Mouse (Mus musculus): Measurements from ENCODE around the gene Pdss1. TPM values are rescaled to one million over a fixed set of nuclear protein-coding genes. Genes with fewer than 3 reads are reported as not detected.
"Not testable (repeated sequence)": the region's sequence is repeated elsewhere in the genome, so short reads cannot be mapped to it uniquely, and the experiment has no call there.

Pdss1 gene
- 18.0 and 19.7 TPM in 2 replicates for polyA plus RNA-seq (2015; fragmentation: Nextera tagmentation; extraction: Ambion mirVana)

DNA sequence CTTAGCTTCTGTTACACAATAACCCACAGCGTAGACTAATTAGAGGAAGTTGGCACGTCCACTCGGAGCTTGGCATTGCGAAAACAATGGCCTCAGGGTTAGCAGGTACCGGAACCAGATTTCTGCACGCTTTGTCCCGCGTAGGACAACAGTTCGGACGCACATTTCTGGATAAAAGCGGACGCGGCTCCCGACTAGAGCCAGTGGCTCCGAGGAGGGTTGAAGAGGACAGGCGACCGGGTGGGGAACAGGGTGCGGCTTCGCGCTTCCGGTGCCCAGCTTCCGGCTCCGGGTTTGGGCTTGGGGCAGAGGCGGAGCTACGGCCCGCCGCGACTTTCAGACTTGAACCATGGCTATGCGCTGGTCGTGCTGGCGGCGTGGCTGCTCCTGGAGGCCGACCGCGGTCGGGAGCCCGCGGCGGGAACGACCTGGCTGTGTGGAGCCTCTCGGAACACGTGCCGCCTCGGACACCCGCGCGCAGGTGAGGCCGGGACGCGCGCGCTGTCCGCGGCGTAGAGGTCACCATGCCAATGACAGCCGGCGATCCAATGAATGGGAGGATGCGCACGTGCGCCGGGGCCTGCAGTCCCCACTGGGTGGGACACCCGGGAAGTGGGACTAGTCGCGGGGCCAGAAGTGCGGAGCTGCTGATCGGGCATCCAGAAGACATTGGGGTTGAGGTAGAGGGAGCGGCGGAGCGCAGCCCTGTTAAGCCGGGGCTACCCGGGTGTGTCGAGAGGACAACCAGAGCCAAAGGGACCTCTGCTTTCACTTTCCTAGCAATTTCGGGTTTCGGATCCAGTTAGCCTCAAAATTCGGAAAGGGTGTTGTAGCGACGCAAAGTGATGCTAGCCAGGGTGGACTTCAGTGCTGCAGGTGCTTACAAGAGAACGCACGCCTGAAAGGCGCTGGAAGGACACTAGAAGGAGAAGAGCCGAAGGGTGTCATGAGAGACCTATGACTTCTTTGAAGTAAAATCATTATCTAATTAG, at the start of gene Pdss1:
Pdss1 (plus strand) TSS at position 241 of the 992 bp plus-strand sequence.
- DNase-seq (ENCODE audit: low spot score) = peak; percentile 85

GRCm38 (mm10) chr2:22851900-22852299, 43.4 kb upstream of the Pdss1 start:
- no peak for DNase-seq (ENCODE audit: low spot score)

DNA sequence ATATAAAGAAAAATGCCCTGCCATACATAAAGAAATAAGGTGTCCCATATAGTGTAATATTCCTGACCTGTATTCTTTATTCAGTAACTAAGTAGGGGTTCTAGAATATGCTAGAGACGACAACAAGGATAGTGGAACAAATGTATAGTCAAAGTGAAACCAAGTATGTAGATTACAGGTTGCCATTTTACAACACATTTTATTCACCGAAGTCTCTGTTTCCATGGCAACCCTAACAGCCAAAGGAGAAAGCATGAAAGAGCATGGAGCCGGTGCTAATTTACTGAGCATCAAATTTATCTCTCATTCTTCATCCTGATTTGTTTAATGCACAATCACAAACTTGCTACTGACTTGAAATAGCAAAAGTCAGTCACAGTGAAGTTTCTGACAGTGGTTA, 37.8 kb upstream of the Pdss1 start:
- no peak for DNase-seq (ENCODE audit: low spot score)

- no peak for DNase-seq (ENCODE audit: low spot score)
These were observed 33.1 kb upstream of the Pdss1 start for GRCm38 (mm10) chr2:22862194-22862593.

GRCm38 (mm10) chr2:22864394-22865037, 30.8 kb upstream of the Pdss1 start:
- DNase-seq (ENCODE audit: low spot score) = peak; percentile 72

DNA sequence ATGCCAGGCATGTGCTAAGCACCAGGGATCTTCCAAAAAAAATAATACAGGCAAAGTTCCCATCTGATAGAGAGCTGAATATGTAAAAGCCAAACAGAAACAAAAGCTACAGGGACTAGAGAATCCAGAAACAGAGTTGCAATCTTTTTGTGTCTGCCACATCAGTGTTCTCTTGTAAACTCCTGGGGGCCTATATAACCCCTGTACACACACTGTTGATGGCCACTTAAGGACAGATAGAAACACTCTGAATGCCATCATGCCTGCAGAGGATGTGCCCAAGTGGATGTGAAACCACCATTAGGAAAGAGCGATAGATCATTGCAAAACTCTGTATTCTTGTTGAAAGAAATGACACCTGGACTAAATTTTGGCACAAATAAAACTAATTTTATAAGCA, 29.5 kb upstream of the Pdss1 start:
- no peak for DNase-seq (ENCODE audit: low spot score)

DNA sequence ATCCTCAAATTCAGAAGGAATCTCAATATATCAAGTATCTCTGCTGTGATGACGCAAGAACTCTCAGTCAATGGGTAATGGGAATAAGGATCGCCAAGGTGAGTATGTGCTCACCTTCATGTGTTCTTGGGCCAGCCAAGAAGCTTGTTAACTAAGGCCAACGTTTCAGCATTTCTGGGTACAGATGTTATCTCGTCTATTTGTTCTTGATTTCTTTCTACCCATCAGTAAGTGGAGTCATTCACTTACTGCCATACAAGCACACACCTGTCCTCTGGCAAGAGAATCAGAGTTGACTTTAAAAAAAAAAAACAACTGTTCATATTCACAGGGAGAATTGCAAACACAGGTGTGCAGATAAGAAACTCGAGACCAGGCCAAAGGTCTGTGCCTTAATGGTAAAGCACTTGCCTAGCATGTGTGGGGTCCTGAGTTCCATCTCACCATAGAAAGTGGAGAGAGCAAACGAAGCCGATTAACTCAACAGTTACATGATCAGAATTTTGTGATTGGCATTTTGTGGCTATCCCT, 28.4 kb upstream of the Pdss1 start:
- DNase-seq (ENCODE audit: low spot score) = no peak

DNA sequence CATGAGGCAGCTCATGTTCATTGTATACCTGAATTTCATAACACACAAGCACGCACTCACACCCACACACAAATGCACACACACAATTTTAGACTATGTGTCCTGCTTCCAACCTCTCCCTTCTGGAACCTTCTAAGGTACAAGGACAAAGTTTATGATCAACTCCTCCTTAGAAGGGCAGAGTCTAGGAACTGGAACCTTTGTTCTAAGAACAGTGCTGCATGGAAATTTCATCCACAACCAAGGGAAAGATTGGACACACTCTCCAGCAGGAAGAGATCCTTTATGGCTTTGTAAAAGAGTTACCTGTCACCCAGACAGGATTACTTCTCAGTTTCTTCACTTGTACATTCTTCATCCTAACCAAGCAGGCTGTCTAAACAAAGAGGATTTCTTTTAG, 22.2 kb upstream of the Pdss1 start:
- DNase-seq (ENCODE audit: low spot score) = no peak

DNA sequence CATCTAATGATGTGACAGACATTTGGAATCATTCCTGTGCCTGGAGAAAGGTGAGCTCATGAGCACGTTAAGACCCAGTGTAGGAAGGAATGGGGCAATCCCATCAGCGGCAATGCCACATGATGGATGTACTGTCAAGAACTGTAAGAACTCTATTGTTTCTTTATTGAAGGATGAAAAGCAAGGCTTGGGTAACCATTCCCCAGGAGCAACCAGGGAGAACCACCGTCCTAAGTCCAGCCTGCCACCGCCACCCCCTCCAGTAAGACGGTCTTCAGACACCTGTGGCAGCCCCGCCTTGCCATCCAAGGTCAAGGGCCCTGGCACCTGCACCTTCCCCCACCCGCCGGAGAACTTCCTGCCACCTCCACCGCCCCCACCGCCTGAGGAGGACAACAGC, 20.7 kb upstream of the Pdss1 start:
- no peak for DNase-seq (ENCODE audit: low spot score)

GRCm38 (mm10) chr2:22876614-22877013, 18.7 kb upstream of the Pdss1 start:
- DNase-seq (ENCODE audit: low spot score) = no peak

GRCm38 (mm10) chr2:22878781-22879180, 16.5 kb upstream of the Pdss1 start:
- no peak for DNase-seq (ENCODE audit: low spot score)

GRCm38 (mm10) chr2:22880726-22881125, 14.6 kb upstream of the Pdss1 start:
- DNase-seq (ENCODE audit: low spot score) = not testable (repeated sequence)

DNA sequence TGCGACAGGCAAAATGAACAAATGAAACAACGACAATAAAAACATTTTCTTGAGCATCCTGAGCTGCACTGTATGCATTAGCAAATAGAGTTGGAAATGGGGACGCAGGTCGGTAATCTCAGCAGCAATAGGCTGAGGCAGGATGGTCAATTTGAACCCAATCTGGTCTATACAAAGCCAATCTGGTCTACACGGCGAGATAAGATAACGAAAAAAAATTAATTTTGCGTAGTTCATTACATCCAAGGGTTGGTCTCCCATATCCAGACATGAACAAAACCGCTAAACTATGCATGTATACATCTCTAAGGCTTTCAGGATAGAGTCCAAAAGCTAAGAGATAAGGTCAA, 415 bp upstream of the Pdss1 start:
- DNase-seq (ENCODE audit: low spot score) = no peak

DNA sequence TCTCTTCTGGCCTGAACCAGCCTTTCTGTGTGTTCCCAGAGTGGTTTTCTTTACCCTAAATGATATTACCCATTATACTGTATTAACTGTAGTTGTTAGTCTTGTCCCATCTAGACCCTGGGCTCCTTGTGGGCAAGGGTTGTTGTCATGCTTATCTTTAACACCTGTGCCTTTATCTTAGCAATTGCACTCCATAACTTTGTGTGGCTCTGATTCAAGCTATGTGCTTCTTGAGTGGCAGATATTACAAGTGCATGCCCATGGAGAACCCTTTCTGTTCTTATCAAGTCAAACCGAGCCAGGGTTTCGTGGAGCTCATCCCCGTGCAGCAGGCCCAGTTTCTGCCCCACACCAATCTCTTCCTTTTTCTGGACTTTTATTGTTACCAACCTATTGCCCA, 8.6 kb downstream of the Pdss1 start:
- no peak for DNase-seq (ENCODE audit: low spot score)

- DNase-seq (ENCODE audit: low spot score) = no peak
These were observed 19.1 kb downstream of the Pdss1 start for GRCm38 (mm10) chr2:22914421-22914820.

GRCm38 (mm10) chr2:22918651-22919050, 23.3 kb downstream of the Pdss1 start:
- no peak for DNase-seq (ENCODE audit: low spot score)

DNA sequence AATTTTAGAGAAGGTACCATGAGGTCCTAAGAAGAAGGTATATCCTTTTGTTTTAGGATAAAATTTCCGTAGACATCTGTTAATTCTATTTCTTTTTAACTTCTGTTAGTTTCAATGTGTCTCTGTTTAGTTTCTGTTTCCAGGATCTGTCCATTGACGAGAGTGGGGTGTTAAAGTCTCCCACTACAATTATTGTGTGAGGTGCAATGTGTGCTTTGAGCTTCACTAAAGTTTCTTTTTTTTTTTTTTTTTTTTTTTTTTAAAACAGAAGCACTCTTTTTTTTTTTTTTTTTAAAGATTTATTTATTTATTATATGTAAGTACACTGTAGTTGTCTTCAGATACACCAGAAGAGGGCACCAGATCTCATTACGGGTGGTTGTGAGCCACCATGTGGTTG, 30.6 kb downstream of the Pdss1 start:
- DNase-seq (ENCODE audit: low spot score) = not testable (repeated sequence)

- no peak for DNase-seq (ENCODE audit: low spot score)
These were observed 32.9 kb downstream of the Pdss1 start for GRCm38 (mm10) chr2:22928259-22928658.

DNA sequence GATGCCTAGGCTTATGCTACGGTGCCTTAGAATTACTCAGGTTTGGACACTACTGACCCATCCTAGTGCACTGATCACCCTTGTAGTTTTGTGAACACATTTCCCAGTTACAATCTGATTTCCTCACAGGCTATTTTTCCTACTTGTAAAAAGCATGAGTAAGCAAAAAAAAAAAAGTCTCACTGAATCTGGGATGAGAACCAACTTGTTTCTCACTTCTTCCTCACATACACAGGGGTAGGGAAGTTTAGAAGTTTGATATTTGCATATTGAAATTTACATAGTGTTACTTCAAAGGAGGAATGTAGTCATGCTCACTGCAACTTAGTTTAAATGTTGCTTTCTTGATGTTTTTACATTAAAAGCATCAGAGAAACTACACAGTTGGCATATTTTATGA, 38.2 kb downstream of the Pdss1 start:
- DNase-seq (ENCODE audit: low spot score) = no peak

DNA sequence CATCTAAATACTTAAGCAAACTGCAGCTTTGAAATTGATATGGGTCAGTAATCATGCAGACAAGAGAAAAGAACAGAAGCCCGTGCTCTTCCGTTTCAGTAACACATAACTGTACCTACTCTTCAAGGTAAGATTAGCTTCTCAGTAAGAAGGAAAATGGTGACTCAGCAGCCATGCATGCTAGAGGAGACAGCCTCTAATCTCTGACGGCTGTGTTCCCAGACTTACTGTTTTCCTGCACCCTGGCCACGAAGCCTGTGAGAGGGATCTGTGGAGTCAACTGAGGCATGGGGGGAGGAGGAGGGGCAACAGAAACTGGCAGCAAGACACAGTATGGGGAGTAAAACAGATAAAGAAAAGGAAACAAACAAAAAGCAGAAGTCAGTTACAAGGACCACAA, 54.6 kb downstream of the Pdss1 start:
- no peak for DNase-seq (ENCODE audit: low spot score)

GRCm38 (mm10) chr2:22954278-22954677, 59.0 kb downstream of the Pdss1 start:
- no peak for DNase-seq (ENCODE audit: low spot score)

GRCm38 (mm10) chr2:22955914-22956313, 60.6 kb downstream of the Pdss1 start:
- no peak for DNase-seq (ENCODE audit: low spot score)
